In the genomic region with DNA sequence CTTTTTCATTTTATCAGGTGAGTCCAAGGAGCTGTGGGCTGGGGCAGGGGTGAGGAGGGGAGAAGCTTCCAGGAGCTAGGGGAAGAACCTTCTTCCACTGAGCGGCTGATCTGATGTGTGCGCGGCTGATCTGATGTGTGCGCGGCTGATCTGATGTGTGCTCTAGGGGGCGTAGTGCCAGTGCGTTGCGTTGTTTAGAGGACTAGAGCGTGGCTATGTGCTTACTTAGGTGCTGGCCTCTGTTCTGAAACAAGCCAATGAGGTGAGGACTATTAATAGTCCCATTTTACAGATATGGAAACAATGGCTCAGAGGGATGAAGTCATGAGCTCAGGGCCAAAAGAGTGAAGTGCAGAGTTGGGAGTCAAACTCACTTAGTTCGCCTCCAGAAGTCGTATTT, we compare ENCODE assay signal across 25 mouse cellular contexts. TPM values are rescaled to one million over a fixed set of nuclear protein-coding genes. Genes with fewer than 3 reads are reported as not detected.
"Had no signal": no experiment of that assay in that cellular context is flagged by ENCODE, and none has a peak within 500 bp of the region (broad histone marks: within the 10 kb centered on the region; RNA-seq: fewer than 3 reads in every experiment).

No protein-coding gene starts in this region.

- H3K27me3 ChIP-seq: midbrain, embryonic 12.5 days; midbrain, embryonic 15.5 days; neural tube, embryonic 13.5 days; stomach, embryonic 15.5 days had no signal

- H3K36me3 ChIP-seq: liver, embryonic 13.5 days; stomach, embryonic 15.5 days had no signal

- H3K4me1 ChIP-seq: liver, embryonic 13.5 days; stomach, embryonic 15.5 days had no signal

- ATAC-seq: midbrain, embryonic 15.5 days had no signal

- DNase-seq: kidney, adult 8-10 months; kidney, postnatal 14 days; layer of hippocampus, postnatal 36 days; liver, embryonic 13.5 days; lung, adult 2 months; lung, postnatal 14 days; lung, postnatal 4 days; right cerebral cortex, adult 18-20 months; right cerebral cortex, postnatal 14 days; spleen, adult 18-20 months; thymus, adult 18-20 months; thymus, postnatal 36 days had no signal

- H3K27ac ChIP-seq: layer of hippocampus, adult 2 months; left cerebral cortex, adult 2 months; liver, embryonic 13.5 days; midbrain, embryonic 12.5 days; midbrain, embryonic 15.5 days; neural tube, embryonic 13.5 days; stomach, embryonic 15.5 days had no signal

- H3K4me3 ChIP-seq: layer of hippocampus, adult 2 months; left cerebral cortex, adult 2 months; liver, embryonic 13.5 days; midbrain, embryonic 12.5 days; midbrain, embryonic 15.5 days; myocyte; neural tube, embryonic 13.5 days; stomach, embryonic 15.5 days had no signal

- H3K9me3 ChIP-seq: liver, embryonic 13.5 days; midbrain, embryonic 12.5 days; midbrain, embryonic 15.5 days; neural tube, embryonic 13.5 days; stomach, embryonic 15.5 days had no signal

- H3K9ac ChIP-seq: liver, embryonic 13.5 days; midbrain, embryonic 12.5 days; midbrain, embryonic 15.5 days; neural tube, embryonic 13.5 days; stomach, embryonic 15.5 days had no signal

- H3K4me2 ChIP-seq: liver, embryonic 13.5 days; midbrain, embryonic 12.5 days; midbrain, embryonic 15.5 days; neural tube, embryonic 13.5 days; stomach, embryonic 15.5 days had no signal

RNA-seq across cellular contexts. Expression of gene Cacng7, which starts 6.3 kb away (rescaled TPM):
- total RNA-seq: megakaryocyte progenitor cell, adult 5-6 weeks; megakaryocyte-erythroid progenitor cell, adult 5-6 weeks; monocyte, adult 5-6 weeks; neutrophil, adult 5-6 weeks had no signal
- polyA plus RNA-seq: liver, embryonic 13.5 days; liver, embryonic 16.5 days had no signal

RNA-seq across cellular contexts. Expression of gene Prkcg, which starts 50.0 kb away (rescaled TPM):
- total RNA-seq: megakaryocyte-erythroid progenitor cell, adult 5-6 weeks had no signal
- polyA plus RNA-seq: liver, embryonic 16.5 days had no signal

RNA-seq across cellular contexts. Expression of gene Cacng8, which starts 51.5 kb away (rescaled TPM):
- total RNA-seq: liver, adult 2 months; megakaryocyte progenitor cell, adult 5-6 weeks; megakaryocyte-erythroid progenitor cell, adult 5-6 weeks; monocyte, adult 5-6 weeks; neutrophil, adult 5-6 weeks had no signal
- polyA plus RNA-seq: liver, adult 2 months; liver, embryonic 16.5 days; lung, adult 2 months had no signal
